Mouse (Mus musculus): ENCODE results near the gene Ssr1.

Ssr1 gene

DNA sequence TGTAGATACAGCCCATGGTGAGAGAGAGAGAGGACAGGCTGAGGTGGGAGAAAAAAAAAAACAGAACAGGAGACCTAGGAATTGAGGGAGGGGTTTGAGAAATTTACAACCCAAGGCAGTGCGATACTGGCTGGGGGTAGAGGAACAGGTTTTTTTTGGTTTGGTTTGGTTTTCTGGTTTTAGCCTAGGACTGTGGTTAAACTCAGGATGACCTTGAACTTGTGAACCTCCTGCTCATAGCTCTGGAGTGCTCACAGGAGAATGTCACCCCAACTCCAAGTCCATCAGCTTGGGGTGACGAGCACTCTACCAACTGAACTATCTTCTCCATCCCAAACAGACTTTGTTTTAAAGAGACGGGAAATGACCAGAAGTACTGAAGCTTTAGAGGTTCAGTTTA is 50.6 kb downstream of the Ssr1 start:
- no peak for DNase-seq

- DNase-seq: no peak
Observed at GRCm38 (mm10) chr13:37942887-37943331, 51.1 kb downstream of the Ssr1 start.

GRCm38 (mm10) chr13:37941950-37942886 is 51.8 kb downstream of the Ssr1 start:
- no peak for DNase-seq

GRCm38 (mm10) chr13:37941138-37941645 is 52.8 kb downstream of the Ssr1 start:
- DNase-seq: no peak

DNA sequence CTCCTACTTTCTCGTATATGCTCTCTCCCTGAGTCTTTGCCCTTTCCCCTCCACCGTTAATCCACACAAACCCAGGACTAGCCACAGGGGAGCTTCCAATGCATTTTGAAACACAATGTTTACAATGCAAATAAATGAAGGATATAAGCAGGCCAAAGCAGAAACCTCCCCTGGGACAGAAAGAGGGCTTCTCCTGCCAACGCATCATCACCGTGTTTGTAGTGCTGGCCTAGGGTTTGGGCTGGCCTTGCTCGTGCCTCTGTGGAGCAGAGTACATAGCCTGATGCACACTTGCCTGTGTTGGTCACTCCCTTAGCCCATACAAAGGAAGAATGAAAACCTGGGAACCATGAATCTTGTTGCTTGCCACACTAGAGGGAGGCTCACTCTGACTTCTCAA is 53.4 kb downstream of the Ssr1 start:
- no peak for DNase-seq

DNA sequence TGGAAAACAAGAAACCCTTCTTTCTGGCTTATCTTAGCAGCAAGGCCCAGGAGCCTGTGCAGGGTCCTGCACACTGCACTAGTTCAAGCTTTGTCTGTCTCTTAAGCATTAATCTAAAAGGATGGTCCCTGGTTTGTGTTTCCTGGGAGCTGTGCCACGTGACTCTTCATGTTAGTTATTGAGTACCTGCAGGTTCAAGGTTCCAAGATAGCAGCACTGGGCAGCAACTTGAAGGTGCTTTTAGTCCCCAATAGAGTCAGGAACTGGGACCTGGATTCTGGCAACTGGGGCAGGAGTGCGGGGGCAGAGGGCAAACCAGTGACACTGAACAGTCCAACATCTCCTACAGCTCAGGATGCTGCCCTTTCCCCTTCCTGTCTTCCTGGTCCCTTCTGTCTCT is 53.9 kb downstream of the Ssr1 start:
- DNase-seq: no peak

DNA sequence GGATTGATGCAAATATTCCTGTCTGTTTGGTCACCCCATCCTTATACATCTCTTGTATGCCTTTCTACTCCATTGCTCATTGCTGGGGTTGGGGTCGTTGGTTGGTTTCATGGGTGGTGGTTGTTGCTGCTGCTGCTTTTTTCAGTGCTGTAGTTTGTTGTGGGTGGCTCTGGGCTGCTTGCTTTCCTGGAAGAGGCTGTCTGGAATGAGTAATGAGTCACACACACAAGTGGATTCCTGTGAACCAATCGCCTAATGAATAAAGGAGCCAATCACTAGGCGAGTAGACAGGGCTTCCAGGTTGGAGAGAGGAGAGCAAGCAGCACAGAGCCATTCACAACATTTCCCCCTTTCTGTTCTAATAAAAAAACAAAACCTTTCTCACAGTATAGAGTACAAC is 57.7 kb downstream of the Ssr1 start:
- DNase-seq: no peak

DNA sequence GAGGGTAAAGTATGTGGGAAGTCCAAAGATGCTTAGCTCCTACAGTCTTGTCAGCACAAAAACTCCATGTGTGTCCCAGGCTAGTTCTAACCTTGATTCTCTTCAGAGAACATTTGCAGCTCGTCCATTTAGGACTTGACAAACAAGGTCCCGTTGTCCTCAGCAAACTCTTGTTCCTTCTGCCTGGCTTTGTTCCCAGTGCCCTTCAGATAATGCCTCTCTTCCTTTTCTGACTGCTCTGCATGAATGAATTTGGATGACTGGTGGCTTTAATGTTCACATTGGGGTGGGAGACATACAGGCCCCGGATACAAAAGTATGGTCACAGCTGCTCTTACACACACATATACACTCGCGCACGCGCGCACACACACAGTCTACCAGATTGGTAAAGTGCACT is 59.1 kb downstream of the Ssr1 start:
- no peak for DNase-seq

DNA sequence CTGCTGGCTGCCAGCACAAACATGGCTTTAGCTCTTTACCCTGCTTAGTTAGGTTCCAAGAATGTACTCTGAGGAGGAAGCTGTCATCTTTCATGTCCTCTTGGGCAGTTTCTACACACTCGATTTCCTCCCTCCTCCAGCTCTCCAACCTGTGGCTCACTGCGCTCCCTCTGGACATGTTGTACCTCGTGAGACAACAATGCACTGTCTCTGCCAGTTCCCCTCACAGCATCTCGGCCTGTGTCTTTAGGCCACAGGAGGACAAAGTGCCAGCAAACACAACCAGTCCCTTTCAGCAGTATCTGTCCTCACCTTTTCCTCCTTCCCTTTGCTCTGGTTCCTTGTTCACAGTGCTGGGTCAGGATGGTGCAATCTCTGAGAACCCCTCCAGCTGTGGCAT is 59.9 kb downstream of the Ssr1 start:
- DNase-seq: no peak

GRCm38 (mm10) chr13:37931210-37931922 is 62.7 kb downstream of the Ssr1 start:
- DNase-seq: no peak

- DNase-seq: no peak
Observed at GRCm38 (mm10) chr13:37930621-37931020, 63.4 kb downstream of the Ssr1 start.

- DNase-seq: no peak
Observed at GRCm38 (mm10) chr13:37930091-37930490, 63.9 kb downstream of the Ssr1 start.

GRCm38 (mm10) chr13:37929532-37929931 is 64.5 kb downstream of the Ssr1 start:
- no peak for DNase-seq

DNA sequence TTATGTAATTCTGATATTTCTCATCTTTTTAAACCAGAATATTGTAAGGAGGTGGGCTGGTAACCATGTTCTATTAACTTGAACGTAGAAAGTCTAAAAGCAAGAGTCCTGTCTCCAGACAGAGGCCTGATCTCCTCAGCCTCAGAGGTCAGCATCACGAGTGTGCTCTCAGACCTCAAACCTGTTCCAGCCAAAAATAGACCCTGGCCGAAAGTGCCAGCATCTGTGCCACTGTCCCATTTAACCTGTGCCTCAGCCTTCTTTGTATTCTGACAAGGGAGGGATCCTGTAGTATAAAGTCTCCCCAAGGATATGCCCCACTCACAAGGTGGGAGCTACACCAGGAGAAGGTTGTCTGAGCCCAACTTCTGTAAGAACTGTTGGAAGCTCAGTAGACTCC is 67.6 kb downstream of the Ssr1 start:
- no peak for DNase-seq

GRCm38 (mm10) chr13:37924461-37924948 is 69.5 kb downstream of the Ssr1 start:
- no peak for DNase-seq

- DNase-seq: no peak
Observed at GRCm38 (mm10) chr13:37923643-37924460, 70.2 kb downstream of the Ssr1 start.

- DNase-seq: no peak
Observed at GRCm38 (mm10) chr13:37923091-37923490, 70.9 kb downstream of the Ssr1 start.

DNA sequence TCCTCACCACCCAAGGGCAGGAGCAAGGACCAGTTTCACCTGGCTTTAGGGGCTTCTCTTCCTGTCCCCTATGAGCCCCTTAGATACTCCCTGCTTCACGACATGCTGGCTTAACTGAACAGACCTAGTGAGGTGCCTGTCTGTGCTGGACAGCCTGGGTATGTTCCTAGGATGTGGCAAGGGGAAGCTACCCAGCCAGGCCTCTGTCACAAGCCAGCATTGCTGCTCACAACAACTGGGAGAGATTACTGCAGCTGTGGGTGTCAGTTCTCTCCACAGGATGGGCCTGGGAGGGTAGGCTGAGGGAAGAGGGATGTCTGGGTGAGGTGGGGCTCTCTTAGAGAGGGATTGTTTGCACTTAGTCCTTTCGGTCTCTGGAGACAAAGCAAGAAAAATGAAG is 73.3 kb downstream of the Ssr1 start:
- no peak for DNase-seq

GRCm38 (mm10) chr13:37919711-37920277 is 74.2 kb downstream of the Ssr1 start:
- DNase-seq: no peak

- DNase-seq: no peak
Observed at GRCm38 (mm10) chr13:37918336-37919261, 75.4 kb downstream of the Ssr1 start.

All from cerebellum, adult 9-11 months (tissue).